ENCODE assay signal across 10 mouse cellular contexts in genomic region chr5:127592854-127593253, GRCm38 (mm10). TPM values are rescaled to one million over a fixed set of nuclear protein-coding genes. Genes with fewer than 3 reads are reported as not detected.
DNase-seq lines count a peak whose midpoint lies in the region; TF ChIP-seq lines count a peak whose summit lies in the region.
"Had no signal": no experiment of that assay in that cellular context is flagged by ENCODE, and none has a peak within 500 bp of the region (broad histone marks: within the 10 kb centered on the region; RNA-seq: fewer than 3 reads in every experiment).

No protein-coding gene starts in this region.

- no peak overlapping the region for H3K4me2 ChIP-seq in CH12.LX (ENCODE audit: insufficient read depth, low read depth, poor library complexity, severe bottlenecking)
- H3K4me2 ChIP-seq: lung, embryonic 15.5 days had no signal

- in situ Hi-C loops in CH12.LX (cut with MboI; ENCODE audit: low pct_ligation_motif_present, low pct_unique_long_range_greater_than_20kb, low sequenced_read_pairs): no loop called here

- no peak for TF ChIP-seq EP300 in CH12.LX (IDR thresholded peaks at IDR 0.05; ENCODE audit: low read length)

- TF ChIP-seq RAD21 in CH12.LX (IDR thresholded peaks at IDR 0.05; ENCODE audit: low read depth, low read length): peak; percentile 50

- H3K4me1 ChIP-seq in CH12.LX (ENCODE audit: control insufficient read depth in 1 of 2, insufficient read depth in 2 of 2): no peaks in the 10 kb centered on the region
- H3K4me1 ChIP-seq: lung, embryonic 15.5 days had no signal

- peak in 1 of 2 experiments; percentile 55; a peak in 3 of 4 replicates for TF ChIP-seq CTCF in CH12.LX (conservative IDR thresholded peaks at IDR 0.05 in 1 of 2, IDR thresholded peaks at IDR 0.05 in 1 of 2; ENCODE audit: low read depth in 2 of 2, low read length in 2 of 2)

- peak; percentile 33 for DNase-seq in adrenal gland, postnatal 10 days
- no peak for DNase-seq in adrenal gland, postnatal 25 days
- peak; percentile 73 for DNase-seq in layer of hippocampus, adult 11-12 months (ENCODE audit: low spot score)
- DNase-seq in layer of hippocampus, adult 9-11 months: no peak
- no peak for DNase-seq in CH12.LX (ENCODE audit: extremely low read depth)
- DNase-seq in kidney, postnatal 10 days: peak; percentile 33
- DNase-seq in ovary, adult 18-20 months (ENCODE audit: low spot score): no peak
- no peak for DNase-seq in gastrocnemius, postnatal 4 days (ENCODE audit: low spot score in 2 of 2)

- H3K9me3 ChIP-seq in CH12.LX (replicated peaks; ENCODE audit: low read length): no peaks in the 10 kb centered on the region
- H3K9me3 ChIP-seq: lung, embryonic 15.5 days had no signal

- H3K27ac ChIP-seq in CH12.LX (ENCODE audit: insufficient read depth, low read depth): no peak overlapping the region
- H3K27ac ChIP-seq: lung, embryonic 15.5 days had no signal

- H3K27me3 ChIP-seq in CH12.LX (replicated peaks): no peaks in the 10 kb centered on the region
- H3K27me3 ChIP-seq: lung, embryonic 15.5 days had no signal

- H3K9ac ChIP-seq in CH12.LX (ENCODE audit: insufficient read depth, low read depth): no peak overlapping the region
- H3K9ac ChIP-seq: lung, embryonic 15.5 days had no signal

- no peaks in the 10 kb centered on the region for H3K79me2 ChIP-seq in CH12.LX (replicated peaks; ENCODE audit: control insufficient read depth, extremely low read depth, insufficient read depth, poor library complexity, severe bottlenecking)

- no peak overlapping the region for H3K4me3 ChIP-seq in CH12.LX (replicated peaks in 1 of 3; ENCODE audit: low read depth in 2 of 3, low read length in 2 of 3, poor library complexity in 1 of 3)
- H3K4me3 ChIP-seq: lung, embryonic 15.5 days had no signal

- no peak for TF ChIP-seq POLR2A in CH12.LX (IDR thresholded peaks at IDR 0.05; ENCODE audit: low read depth, low read length)

- dilution Hi-C loops in CH12.LX (cut with MboI; ENCODE audit: extremely low pct_ligation_motif_present, extremely low pct_unique_long_range_greater_than_20kb, low sequenced_read_pairs): no loop called here

- H3K36me3 ChIP-seq in CH12.LX (replicated peaks in 1 of 2; ENCODE audit: control insufficient read depth in 1 of 2, insufficient read depth in 1 of 2, low read length in 1 of 2): peaks cover 52 to 68% of the 10 kb centered on the region in 2 experiments

TF ChIP-seq in CH12.LX, 34 proteins besides CTCF, POLR2A, EP300 and RAD21:
- TF ChIP-seq NELFE (IDR thresholded peaks at IDR 0.05; ENCODE audit: low read depth, low read length): no peak
- TF ChIP-seq SMC3 (IDR thresholded peaks at IDR 0.05; ENCODE audit: low read depth, low read length): peak; percentile 36; the same call in 1 of the 2 replicates
- no peak for TF ChIP-seq ZNF384 (IDR thresholded peaks at IDR 0.05; ENCODE audit: low read depth, low read length)
- TF ChIP-seq USF1 (IDR thresholded peaks at IDR 0.05; ENCODE audit: low read depth, low read length): no peak
- no peak for TF ChIP-seq NRF1 (IDR thresholded peaks at IDR 0.05; ENCODE audit: low read depth, low read length)

RNA-seq across cellular contexts. Expression of gene Glt1d1, which starts 39.2 kb away (rescaled TPM):
- 1 to 10 TPM; 1.5 to 3.7 TPM for total RNA-seq in adrenal gland, postnatal 10 days (2021)
- total RNA-seq in adrenal gland, postnatal 25 days (2021): 0.33 and 1.1 TPM in 2 replicates
- total RNA-seq in CH12.LX (2012; rRNA removed): 0.25 and 0.29 TPM in 2 replicates
- total RNA-seq in CH12.LX (2014; rRNA removed): 0.11 TPM in 1 of 2 replicates, not detected in the other
- polyA plus RNA-seq in CH12.LX (2012; ENCODE audit: insufficient read length, low read depth): 0.15 and 0.21 TPM in 2 replicates
- total RNA-seq in gastrocnemius, postnatal 4 days (2021): not detected
- total RNA-seq: heart, postnatal 14 days had no signal

RNA-seq across cellular contexts. Expression of gene Slc15a4, which starts 39.8 kb away (rescaled TPM):
- total RNA-seq in adrenal gland, postnatal 10 days (2021): 10 to 100 TPM; 16.7 to 17.3 TPM
- total RNA-seq in adrenal gland, postnatal 25 days (2021): 15.6 and 23.6 TPM in 2 replicates
- total RNA-seq in CH12.LX (2012; rRNA removed) (25.8 and 31.0 TPM in 2 replicates), CH12.LX (2014; rRNA removed) (23.4 and 25.7 TPM in 2 replicates)
- 44.2 and 52.7 TPM in 2 replicates for polyA plus RNA-seq in CH12.LX (2012; ENCODE audit: insufficient read length, low read depth)
- total RNA-seq in gastrocnemius, postnatal 4 days (2021): 10 to 100 TPM; 14.3 to 20.1 TPM

Comparison
In these comparisons a context has a peak if more than half of its experiments do, and no peak if none do; other contexts are left out.
1. DNase-seq: peak in adrenal gland, postnatal 10 days (single experiment), layer of hippocampus, adult 11-12 months (single experiment) and kidney, postnatal 10 days (single experiment); none in adrenal gland, postnatal 25 days (single experiment), layer of hippocampus, adult 9-11 months (single experiment), CH12.LX (single experiment), ovary, adult 18-20 months (single experiment) and gastrocnemius, postnatal 4 days (0 of 2).